Mouse (Mus musculus): Measurements from ENCODE around the gene Gm49366. TPM values are rescaled to one million over a fixed set of nuclear protein-coding genes. Genes with fewer than 3 reads are reported as not detected.
"Not testable (repeated sequence)": the region's sequence is repeated elsewhere in the genome, so short reads cannot be mapped to it uniquely, and the experiment has no call there.

The Gm49366 gene
- total RNA-seq, 2 experiments from 2014 or later = 1.3 to 1.4 TPM

DNA sequence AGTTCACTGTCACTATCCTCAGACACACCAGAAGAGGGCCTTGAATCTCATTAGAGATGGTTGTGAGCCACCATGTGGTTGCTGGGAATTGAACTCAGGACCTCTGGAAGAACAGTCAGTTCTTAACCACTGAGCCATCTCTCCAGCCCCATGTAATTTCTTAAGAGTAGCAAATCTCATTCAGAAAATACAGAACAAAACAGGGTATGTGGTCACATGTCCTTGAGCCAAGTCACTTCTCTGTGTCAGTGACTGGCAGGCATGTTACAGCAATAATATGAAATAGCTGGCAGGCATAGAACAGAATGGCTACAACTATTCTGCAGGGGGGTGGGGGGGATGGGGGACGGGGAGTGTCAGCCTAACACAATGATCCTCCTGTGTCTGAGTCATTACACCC, 61.3 kb downstream of the Gm49366 start:
- Histone ChIP-seq H3K4me3 (no peak overlapping the region; the same call in 1 of the 2 replicates), H3K27ac (no peak overlapping the region)
- TF ChIP-seq CTCF (IDR thresholded peaks at IDR 0.05) = no peak
- no peak for DNase-seq (ENCODE audit: extremely low spot score in 1 of 2, low spot score in 2 of 2)
- intact Hi-C loops (cut with DNase I) = no loop called here

GRCm38 (mm10) chr12:84100604-84101492, 62.1 kb downstream of the Gm49366 start, which contains the start of gene Acot6:
Gene Acot6, plus strand, starts transcription at chr12:84100654.
- intact Hi-C loops (cut with DNase I) = not testable (repeated sequence)

DNA sequence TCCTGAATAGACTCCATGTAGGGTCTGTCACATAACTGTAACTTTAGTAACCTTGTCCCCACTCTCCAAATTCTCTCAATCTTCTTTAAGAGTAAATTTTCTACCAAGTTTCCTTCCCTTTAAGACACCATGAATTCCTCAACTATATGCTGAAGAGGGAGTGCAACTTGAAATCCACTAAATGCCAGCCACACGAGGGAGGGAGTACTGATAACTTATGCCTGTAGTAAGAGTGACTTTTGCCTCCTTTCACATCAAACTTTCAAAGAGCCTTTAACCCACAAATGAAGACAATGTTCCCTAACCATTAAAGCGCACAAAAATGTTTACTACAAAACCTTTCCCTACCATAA, 62.7 kb downstream of the Gm49366 start:
- Histone ChIP-seq H3K4me3 (peak overlapping the region; percentile 64), H3K27ac (peak overlapping the region; percentile 84)
- DNase-seq (ENCODE audit: extremely low spot score in 1 of 2, low spot score in 2 of 2) = no peak
- intact Hi-C loops (cut with DNase I) = no loop called here
- TF ChIP-seq CTCF (IDR thresholded peaks at IDR 0.05) = no peak

More at GRCm38 (mm10) chr12:84100604-84101492, 62.1 kb downstream of the Gm49366 start, which contains the start of gene Acot6:
- H3K4me3 ChIP-seq = peak within 1 kb of the TSS; percentile 64
- DNase-seq (ENCODE audit: extremely low spot score in 1 of 2, low spot score in 2 of 2) = peak; percentile 31 to 52
- peak within 1 kb of the TSS; percentile 84 for H3K27ac ChIP-seq

- no peak overlapping the region for H3K4me3 ChIP-seq
- no peak overlapping the region for H3K27ac ChIP-seq
- DNase-seq (ENCODE audit: extremely low spot score in 1 of 2, low spot score in 2 of 2) = no peak
- no peak for TF ChIP-seq CTCF (IDR thresholded peaks at IDR 0.05)
- intact Hi-C loops (cut with DNase I) = no loop called here
Measured at GRCm38 (mm10) chr12:84107012-84107411, 68.3 kb downstream of the Gm49366 start.

GRCm38 (mm10) chr12:84107692-84108091, 69.0 kb downstream of the Gm49366 start:
- TF ChIP-seq CTCF (IDR thresholded peaks at IDR 0.05) = no peak
- no peak for DNase-seq (ENCODE audit: extremely low spot score in 1 of 2, low spot score in 2 of 2)
- intact Hi-C loops (cut with DNase I) = no loop called here
- Histone ChIP-seq H3K27ac (no peak overlapping the region), H3K4me3 (no peak overlapping the region)

Other genes starting within 250 kb of the Gm49366 start
- 10 to 100 TPM; 70.0 to 81.1 TPM for gene Numb, start 117.0 kb upstream of the Gm49366 start, total RNA-seq (2021)
- 10 to 100 TPM; 18.5 to 18.8 TPM for gene Riox1, start 88.3 kb upstream of the Gm49366 start, total RNA-seq (2021)
- not detected for gene Heatr4, start 54.1 kb upstream of the Gm49366 start, total RNA-seq (2021)
- gene Acot2, start 51.1 kb upstream of the Gm49366 start, total RNA-seq (2021) = 10 to 100 TPM in 1 of 2 experiments, 1 to 10 TPM in 1; 9.5 to 10.4 TPM
- gene Acot1, start 29.4 kb upstream of the Gm49366 start, total RNA-seq (2021) = 10 to 100 TPM; 12.8 to 13.3 TPM
- gene Acot4, start 556 bp upstream of the Gm49366 start, total RNA-seq (2021) = 1 to 10 TPM; 2.3 to 2.9 TPM
- gene Acot3, start 13.2 kb downstream of the Gm49366 start, total RNA-seq (2021) = 1 to 10 TPM; 2.3 to 3.3 TPM
- 1 to 10 TPM; 5.8 to 7.3 TPM for gene Acot5, start 30.4 kb downstream of the Gm49366 start, total RNA-seq (2021)
- gene Acot6, start 61.7 kb downstream of the Gm49366 start, total RNA-seq (2021) = 1 to 10 TPM; 3.3 TPM
- 100 to 1,000 TPM in 1 of 2 experiments, 10 to 100 TPM in 1; 94.4 to 103 TPM for gene Dnal1, start 75.4 kb downstream of the Gm49366 start, total RNA-seq (2021)
- 1 to 10 TPM; 4.8 to 5.1 TPM for gene Pnma1, start 109.6 kb downstream of the Gm49366 start, total RNA-seq (2021)
- 10 to 100 TPM; 16.6 to 22.8 TPM for gene Elmsan1, start 179.9 kb downstream of the Gm49366 start, total RNA-seq (2021)
- 10 to 100 TPM; 29.3 to 30.0 TPM for gene Ptgr2, start 246.3 kb downstream of the Gm49366 start, total RNA-seq (2021)